Mouse (Mus musculus) limb, embryonic 14.5 days (tissue): ENCODE measurements at regions not wholly inside any gene's neighbourhood (a gene's known extent, or its start where the extent isn't known, plus 50 kb on each side); places are given as distances from the start of the nearest gene placed in this dataset.
A peak's percentile ranks its signal among the peaks of the same experiment; 100 is the strongest.

ENCODE experiments used
- ATAC-seq: fragments of 200-750 bp; cut with Nextera tagmentation; 2 replicates; pipeline ENCODE4 v1.8.0; 2017; ENCODE audit warnings: low read depth, moderate number of reproducible peaks, moderate TSS enrichment; ENCODE audit not compliant: low FRiP score
- DNase-seq: peaks from one replicate; pipeline ENCODE4 v3.0.0-alpha.2; 2015; ENCODE audit warnings: low spot score
- H3K27ac ChIP-seq: fragments of 300-500 bp; sonication (generic); replicated peaks from 2 replicates; pipeline ENCODE4 v1.5.1; 2014; ENCODE audit warnings: low read depth, mild to moderate bottlenecking, low read length, moderate library complexity, mixed read lengths
- H3K27me3 ChIP-seq: fragments of 300-500 bp; sonication (generic); 2 replicates; pipeline ENCODE4 v1.6.1; 2014; ENCODE audit warnings: low read length, mixed read lengths; ENCODE audit not compliant: control insufficient read depth, insufficient read depth
- H3K36me3 ChIP-seq: fragments of 300-500 bp; sonication (generic); 2 replicates; pipeline ENCODE4 v1.6.1; 2014; ENCODE audit warnings: mild to moderate bottlenecking, low read length, moderate library complexity, mixed read lengths; ENCODE audit not compliant: control insufficient read depth, insufficient read depth
- H3K4me1 ChIP-seq: fragments of 300-500 bp; sonication (generic); 2 replicates; pipeline ENCODE4 v1.6.1; 2014; ENCODE audit warnings: antibody characterized with exemption, low read length, mixed read lengths; ENCODE audit not compliant: control insufficient read depth, insufficient read depth
- H3K4me2 ChIP-seq: fragments of 300-500 bp; sonication (generic); replicated peaks from 2 replicates; pipeline ENCODE4 v1.6.1; 2014; ENCODE audit warnings: low read depth, mild to moderate bottlenecking, low read length, moderate library complexity; ENCODE audit not compliant: severe bottlenecking
- H3K4me3 ChIP-seq: fragments of 300-500 bp; sonication (generic); replicated peaks from 2 replicates; pipeline ENCODE4 v1.5.1; 2014; ENCODE audit warnings: low read length
- H3K9ac ChIP-seq: fragments of 300-500 bp; sonication (generic); 2 replicates; pipeline ENCODE4 v1.6.1; 2014; ENCODE audit warnings: mild to moderate bottlenecking, low read depth, low read length, moderate library complexity; ENCODE audit not compliant: severe bottlenecking
- H3K9me3 ChIP-seq: fragments of 300-500 bp; sonication (generic); 2 replicates; pipeline ENCODE4 v1.6.1; 2016; ENCODE audit warnings: low read length; ENCODE audit not compliant: control insufficient read depth
- POLR2A ChIP-seq: fragments of 200-500 bp; IDR thresholded peaks from 2 replicates; pipeline ENCODE4 v1.8.0; 2012; ENCODE audit warnings: inconsistent platforms, mild to moderate bottlenecking, moderate library complexity, borderline replicate concordance; ENCODE audit not compliant: insufficient read depth, insufficient read length; ENCODE audit errors: extremely low read depth
- WGBS: fragments of 180-500 bp; shearing (Covaris S2); extraction: QIAGEN DNeasy Blood & Tissue Kit; methylation state at CpG from one replicate; pipeline ENCODE4 v1.1.7; 2014; 5-methylcytosine and 5-hydroxymethylcytosine counted together

GRCm38 (mm10) chr8:6388651-6389050 lies 1283.5 kb upstream of the Slc10a2 start:
- TF ChIP-seq POLR2A = no peak
- ATAC-seq (no peak), DNase-seq (no peak)
- Histone ChIP-seq H3K4me2 (no peak overlapping the region), H3K27me3 (no peaks in the 10 kb centered on the region), H3K36me3 (no peaks in the 10 kb centered on the region), H3K9ac (no peak overlapping the region), H3K9me3 (no peaks in the 10 kb centered on the region), H3K4me3 (no peak overlapping the region), H3K4me1 (no peaks in the 10 kb centered on the region), H3K27ac (no peak overlapping the region)
- 87% methylated on average over 2 of the region's 2 CpGs for WGBS

DNA sequence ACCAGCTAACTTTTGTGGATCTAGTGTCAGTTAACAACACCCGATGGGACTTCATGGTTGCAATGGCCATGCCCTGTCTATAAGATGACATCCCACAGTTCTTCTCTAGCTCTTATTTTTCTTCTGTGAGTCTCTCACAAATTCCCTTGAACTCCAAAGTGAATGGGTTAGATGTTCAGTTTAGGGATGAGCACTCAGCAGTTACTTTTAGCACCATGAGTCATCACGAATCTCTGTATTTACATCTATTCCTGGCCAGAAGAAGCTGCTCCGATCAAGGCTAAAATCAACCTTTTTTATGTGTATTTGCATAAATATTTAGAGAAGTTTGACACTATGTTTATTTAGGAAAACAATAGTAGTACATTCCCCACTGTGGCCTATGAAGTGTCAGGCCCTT lies 1269.6 kb upstream of the Slc10a2 start:
- H3K4me3 ChIP-seq = no peak overlapping the region
- no peak for ATAC-seq
- TF ChIP-seq POLR2A = no peak
- no peak overlapping the region for H3K27ac ChIP-seq
- no peak for DNase-seq
- no peaks in the 10 kb centered on the region for H3K36me3 ChIP-seq
- H3K27me3 ChIP-seq = no peaks in the 10 kb centered on the region
- no peak overlapping the region for H3K4me2 ChIP-seq
- no peaks in the 10 kb centered on the region for H3K4me1 ChIP-seq
- H3K9ac ChIP-seq = no peak overlapping the region
- H3K9me3 ChIP-seq = no peaks in the 10 kb centered on the region
- WGBS = 61% methylated on average over 3 of the region's 3 CpGs

GRCm38 (mm10) chr8:6361403-6361942 lies 1256.3 kb upstream of the Slc10a2 start:
- no peaks in the 10 kb centered on the region for H3K27me3 ChIP-seq
- DNase-seq (peak; percentile 8), ATAC-seq (no peak)
- no peak overlapping the region for H3K9ac ChIP-seq
- WGBS = 33% methylated on average over 6 of the region's 6 CpGs
- H3K36me3 ChIP-seq = no peaks in the 10 kb centered on the region
- H3K4me3 ChIP-seq = no peak overlapping the region
- no peaks in the 10 kb centered on the region for H3K9me3 ChIP-seq
- no peak overlapping the region for H3K27ac ChIP-seq
- no peaks in the 10 kb centered on the region for H3K4me1 ChIP-seq
- no peak for TF ChIP-seq POLR2A
- no peak overlapping the region for H3K4me2 ChIP-seq

DNA sequence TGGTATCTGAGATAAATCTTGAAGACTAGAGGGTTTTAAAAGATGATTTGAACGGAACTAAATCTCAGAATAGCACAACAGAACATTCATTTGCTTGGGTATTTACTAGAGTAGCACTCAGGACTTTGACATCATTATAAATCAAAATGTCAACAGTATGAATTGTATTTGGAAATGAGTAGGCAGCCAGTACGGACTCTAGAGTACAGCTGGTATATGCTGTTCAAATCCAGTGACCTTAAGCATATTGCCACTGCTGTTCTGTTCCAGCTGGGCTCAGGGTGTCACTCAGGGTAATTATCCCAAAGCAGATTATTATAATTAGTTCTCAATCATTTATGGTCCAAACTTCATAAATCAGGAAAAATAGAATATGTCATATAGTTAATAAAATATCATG lies 1252.7 kb upstream of the Slc10a2 start:
- Histone ChIP-seq H3K4me2 (no peak overlapping the region), H3K27ac (no peak overlapping the region), H3K9me3 (no peaks in the 10 kb centered on the region), H3K4me1 (no peaks in the 10 kb centered on the region), H3K4me3 (no peak overlapping the region), H3K36me3 (no peaks in the 10 kb centered on the region), H3K27me3 (no peaks in the 10 kb centered on the region), H3K9ac (no peak overlapping the region)
- 64% methylated on average over 2 of the region's 2 CpGs for WGBS
- ATAC-seq (no peak), DNase-seq (no peak)
- no peak for TF ChIP-seq POLR2A

DNA sequence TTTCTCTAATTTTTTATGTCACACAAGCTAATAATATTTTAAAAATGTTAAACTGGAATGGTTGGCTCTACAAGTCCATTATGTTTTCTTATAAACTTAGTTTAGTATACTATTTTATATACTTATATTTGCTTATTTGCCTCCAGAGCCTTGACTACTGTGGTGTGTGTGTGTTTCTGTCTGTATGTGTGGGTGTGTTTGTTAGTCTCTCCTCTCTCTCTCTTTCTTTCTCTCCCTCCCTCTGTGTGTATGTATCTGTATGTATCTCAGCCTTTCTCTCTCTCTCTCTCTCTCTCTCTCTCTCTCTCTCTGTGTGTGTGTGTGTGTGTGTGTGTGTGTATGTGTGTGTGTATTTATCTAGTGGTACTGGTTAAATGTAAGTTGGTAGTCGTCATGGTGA lies 1245.3 kb upstream of the Slc10a2 start:
- no peaks in the 10 kb centered on the region for H3K27me3 ChIP-seq
- H3K9ac ChIP-seq = no peak overlapping the region
- no peak overlapping the region for H3K27ac ChIP-seq
- H3K4me2 ChIP-seq = no peak overlapping the region
- no peaks in the 10 kb centered on the region for H3K9me3 ChIP-seq
- H3K36me3 ChIP-seq = no peaks in the 10 kb centered on the region
- no peak for DNase-seq
- no peak for ATAC-seq
- TF ChIP-seq POLR2A = no peak
- WGBS = 69% methylated on average over 1 of the region's 1 CpGs
- no peak overlapping the region for H3K4me3 ChIP-seq
- no peaks in the 10 kb centered on the region for H3K4me1 ChIP-seq

GRCm38 (mm10) chr8:6350052-6350451 lies 1244.9 kb upstream of the Slc10a2 start:
- 86% methylated on average over 1 of the region's 1 CpGs for WGBS
- DNase-seq = no peak
- no peak overlapping the region for H3K9ac ChIP-seq
- no peak overlapping the region for H3K27ac ChIP-seq
- no peak for ATAC-seq
- H3K36me3 ChIP-seq = no peaks in the 10 kb centered on the region
- no peak overlapping the region for H3K4me3 ChIP-seq
- H3K4me2 ChIP-seq = no peak overlapping the region
- H3K4me1 ChIP-seq = no peaks in the 10 kb centered on the region
- no peaks in the 10 kb centered on the region for H3K9me3 ChIP-seq
- no peaks in the 10 kb centered on the region for H3K27me3 ChIP-seq
- no peak for TF ChIP-seq POLR2A
